In the genomic region with DNA sequence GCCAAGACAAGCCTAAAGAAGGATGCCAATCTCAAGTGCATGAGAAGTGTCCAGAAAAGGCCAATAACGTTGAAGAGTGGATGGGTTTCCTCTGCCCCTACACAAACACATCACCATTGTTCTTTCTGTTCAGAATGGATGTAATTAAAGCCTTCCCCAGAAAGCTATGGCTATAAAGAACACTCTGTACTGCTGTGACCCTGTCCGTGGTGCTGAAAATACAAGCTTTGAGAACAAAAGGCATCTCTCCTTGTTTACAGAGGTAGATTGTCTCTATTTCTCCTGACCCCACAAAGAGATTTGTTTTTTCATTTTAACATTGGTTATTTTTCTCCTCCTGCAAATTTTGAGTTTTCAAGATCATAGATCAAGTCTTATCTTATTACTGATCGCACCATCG, we compare ENCODE assay signal across 9 mouse cellular contexts.
DNase-seq lines count a peak whose midpoint lies in the region; ATAC-seq and TF ChIP-seq lines count a peak whose summit lies in the region.
"Had no signal": no experiment of that assay in that cellular context is flagged by ENCODE, and none has a peak within 500 bp of the region (broad histone marks: within the 10 kb centered on the region; RNA-seq: fewer than 3 reads in every experiment).

No protein-coding gene starts in this region.

- H3K4me2 ChIP-seq in midbrain, embryonic 14.5 days (ENCODE audit: low read length): no peak overlapping the region
- H3K4me2 ChIP-seq in midbrain, embryonic 15.5 days: no peak overlapping the region
- H3K4me2 ChIP-seq: neural tube, embryonic 12.5 days had no signal

- H3K9ac ChIP-seq in midbrain, embryonic 14.5 days (replicated peaks; ENCODE audit: low read length): no peak overlapping the region
- no peak overlapping the region for H3K9ac ChIP-seq in midbrain, embryonic 15.5 days
- H3K9ac ChIP-seq: neural tube, embryonic 12.5 days had no signal

- WGBS in midbrain, embryonic 14.5 days: 49% methylated on average over 4 of the region's 4 CpGs
- WGBS in midbrain, embryonic 15.5 days: 47% methylated on average over 4 of the region's 4 CpGs
- WGBS in embryonic facial prominence, embryonic 10.5 days: 44% methylated on average over 4 of the region's 4 CpGs

- TF ChIP-seq CTCF in gastrocnemius, adult 2 months (IDR thresholded peaks at IDR 0.05): no peak

- H3K9me3 ChIP-seq in midbrain, embryonic 14.5 days (ENCODE audit: control insufficient read depth, low read length): no peaks in the 10 kb centered on the region
- no peaks in the 10 kb centered on the region for H3K9me3 ChIP-seq in midbrain, embryonic 15.5 days
- H3K9me3 ChIP-seq in embryonic facial prominence, embryonic 10.5 days: no peaks in the 10 kb centered on the region
- H3K9me3 ChIP-seq: neural tube, embryonic 12.5 days had no signal

- peak; percentile 3 for DNase-seq in gastrocnemius, adult 18-20 months (ENCODE audit: low spot score)
- no peak for DNase-seq in gastrocnemius, adult 2 months
- peak; percentile 62 for DNase-seq in midbrain, embryonic 14.5 days
- DNase-seq in embryonic facial prominence, embryonic 10.5 days (ENCODE audit: low spot score): peak; percentile 59
- DNase-seq in testis, postnatal 14 days (ENCODE audit: low spot score): peak; percentile 17
- no peak for DNase-seq in urinary bladder, postnatal 36 days (ENCODE audit: low spot score in 2 of 2)
- DNase-seq in layer of hippocampus, postnatal 10 days (ENCODE audit: low spot score in 2 of 2): no peak

- H3K4me1 ChIP-seq in midbrain, embryonic 14.5 days (ENCODE audit: control insufficient read depth, insufficient read depth, low read length): no peaks in the 10 kb centered on the region
- H3K4me1 ChIP-seq in midbrain, embryonic 15.5 days: no peaks in the 10 kb centered on the region
- no peaks in the 10 kb centered on the region for H3K4me1 ChIP-seq in embryonic facial prominence, embryonic 10.5 days
- H3K4me1 ChIP-seq: neural tube, embryonic 12.5 days had no signal

- no peaks in the 10 kb centered on the region for H3K27me3 ChIP-seq in midbrain, embryonic 14.5 days (ENCODE audit: control insufficient read depth, insufficient read depth, low read length)
- H3K27me3 ChIP-seq in midbrain, embryonic 15.5 days (replicated peaks): no peaks in the 10 kb centered on the region
- no peaks in the 10 kb centered on the region for H3K27me3 ChIP-seq in embryonic facial prominence, embryonic 10.5 days (replicated peaks; ENCODE audit: low read depth, poor library complexity, severe bottlenecking)
- H3K27me3 ChIP-seq: neural tube, embryonic 12.5 days had no signal

- no peak overlapping the region for H3K27ac ChIP-seq in gastrocnemius, adult 2 months
- no peak overlapping the region for H3K27ac ChIP-seq in midbrain, embryonic 14.5 days (replicated peaks; ENCODE audit: low read depth, low read length)
- H3K27ac ChIP-seq in midbrain, embryonic 15.5 days: no peak overlapping the region
- no peak overlapping the region for H3K27ac ChIP-seq in embryonic facial prominence, embryonic 10.5 days (replicated peaks)
- H3K27ac ChIP-seq: neural tube, embryonic 12.5 days had no signal

- H3K36me3 ChIP-seq in midbrain, embryonic 14.5 days (ENCODE audit: control insufficient read depth, insufficient read depth, low read length): no peaks in the 10 kb centered on the region
- H3K36me3 ChIP-seq in midbrain, embryonic 15.5 days (replicated peaks): no peaks in the 10 kb centered on the region
- no peaks in the 10 kb centered on the region for H3K36me3 ChIP-seq in embryonic facial prominence, embryonic 10.5 days (replicated peaks)
- H3K36me3 ChIP-seq: neural tube, embryonic 12.5 days had no signal

- intact Hi-C loops in gastrocnemius, adult 2 months (cut with DNase I): no loop called here

- H3K4me3 ChIP-seq in gastrocnemius, adult 2 months: no peak overlapping the region
- H3K4me3 ChIP-seq in midbrain, embryonic 14.5 days (replicated peaks; ENCODE audit: low read depth, low read length): no peak overlapping the region
- H3K4me3 ChIP-seq in midbrain, embryonic 15.5 days: no peak overlapping the region
- H3K4me3 ChIP-seq in embryonic facial prominence, embryonic 10.5 days: no peak overlapping the region
- H3K4me3 ChIP-seq: neural tube, embryonic 12.5 days had no signal

- no peak for ATAC-seq in midbrain, embryonic 14.5 days (ENCODE audit: low FRiP score, low TSS enrichment)
- no peak for ATAC-seq in midbrain, embryonic 15.5 days (replicated peaks)

Comparison
In these comparisons a context has a peak if more than half of its experiments do, and no peak if none do; other contexts are left out.
1. DNase-seq: peak in gastrocnemius, adult 18-20 months (single experiment), midbrain, embryonic 14.5 days (single experiment), embryonic facial prominence, embryonic 10.5 days (single experiment) and testis, postnatal 14 days (single experiment); none in gastrocnemius, adult 2 months (single experiment), urinary bladder, postnatal 36 days (0 of 2) and layer of hippocampus, postnatal 10 days (0 of 2).